Mouse (Mus musculus): ENCODE measurements around the gene Ctla2b. TPM values are rescaled to one million over a fixed set of nuclear protein-coding genes. Genes with fewer than 3 reads are reported as not detected.

Ctla2b gene
- polyA plus RNA-seq, 1 experiment from 2014 or later = 0.30 TPM

DNA sequence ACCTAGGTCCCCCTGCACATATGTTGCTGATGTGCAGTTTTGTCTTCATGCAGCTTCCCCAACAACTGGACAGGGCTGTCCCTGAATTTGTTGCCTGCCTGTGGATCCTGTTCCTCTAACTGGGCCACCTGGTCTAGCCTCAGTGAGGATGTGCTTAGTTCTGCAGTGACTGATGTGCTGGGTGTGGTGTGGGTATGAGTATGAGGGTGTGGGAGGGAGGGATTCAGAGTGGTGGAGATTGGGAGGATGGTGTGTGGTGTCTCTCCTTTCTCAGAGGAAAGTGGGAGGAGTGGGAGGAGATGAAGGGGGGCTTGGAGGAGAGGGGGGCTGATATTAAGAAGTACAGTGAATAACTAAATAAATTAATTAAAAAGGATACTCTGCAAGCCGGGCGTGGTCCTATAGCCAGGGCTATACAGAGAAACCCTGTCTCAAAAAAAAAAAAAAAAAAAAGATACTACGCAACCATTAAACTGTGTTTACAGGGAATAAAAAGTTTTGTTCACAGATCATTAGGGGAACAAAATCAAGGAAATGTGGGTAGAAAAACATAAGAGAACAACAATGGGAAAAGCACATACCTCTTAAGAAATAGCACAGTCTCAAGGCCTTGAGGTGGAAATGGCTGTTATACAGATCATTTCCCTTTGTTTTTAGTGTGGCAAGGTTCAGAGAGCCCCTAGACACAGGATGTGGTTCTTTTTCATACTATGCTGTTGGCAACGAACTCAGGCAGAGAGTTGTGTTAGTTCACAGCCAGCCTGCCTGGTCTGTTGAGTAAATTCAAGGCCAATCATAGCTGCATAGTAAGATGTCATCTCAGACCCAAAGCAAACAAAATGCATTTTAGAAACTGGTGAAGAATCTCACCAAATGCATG lies 48.8 kb downstream of the Ctla2b start:
- Histone ChIP-seq H3K4me1 (replicated peaks; ENCODE audit: control insufficient read depth, insufficient read depth, low read length) (no peaks in the 10 kb centered on the region), H3K27me3 (replicated peaks; ENCODE audit: control insufficient read depth, insufficient read depth, low read length) (no peaks in the 10 kb centered on the region), H3K27ac (ENCODE audit: low read length) (no peak overlapping the region), H3K9me3 (ENCODE audit: control insufficient read depth, low read length) (no peaks in the 10 kb centered on the region), H3K36me3 (ENCODE audit: control insufficient read depth, insufficient read depth) (no peaks in the 10 kb centered on the region), H3K9ac (replicated peaks; ENCODE audit: low read depth, low read length) (no peak overlapping the region), H3K4me3 (replicated peaks; ENCODE audit: low read length) (no peak overlapping the region), H3K4me2 (ENCODE audit: low read length) (no peak overlapping the region)
- ATAC-seq = no peak
- WGBS = 84% methylated on average over 4 of the region's 4 CpGs

Other genes with a start within 250 kb of the Ctla2b start
- gene BC051665, start 111.1 kb downstream of the Ctla2b start, polyA plus RNA-seq (2015; fragmentation: Nextera tagmentation; extraction: Ambion mirVana) = not detected in 2 replicates
- not detected in 2 replicates for gene Ctsll3, start 94.6 kb downstream of the Ctla2b start, polyA plus RNA-seq (2015; fragmentation: Nextera tagmentation; extraction: Ambion mirVana)
- gene 4930486L24Rik, start 33.0 kb downstream of the Ctla2b start, polyA plus RNA-seq (2015; fragmentation: Nextera tagmentation; extraction: Ambion mirVana) = not detected in 2 replicates
- not detected in 2 replicates for gene Gm49392, start 553 bp downstream of the Ctla2b start, polyA plus RNA-seq (2015; fragmentation: Nextera tagmentation; extraction: Ambion mirVana)
- gene Tpbpb, start 7.4 kb upstream of the Ctla2b start, polyA plus RNA-seq (2015; fragmentation: Nextera tagmentation; extraction: Ambion mirVana) = not detected in 2 replicates
- not detected in 2 replicates for gene Gm49393, start 38.1 kb upstream of the Ctla2b start, polyA plus RNA-seq (2015; fragmentation: Nextera tagmentation; extraction: Ambion mirVana)
- gene Gm49391, start 39.1 kb upstream of the Ctla2b start, polyA plus RNA-seq (2015; fragmentation: Nextera tagmentation; extraction: Ambion mirVana) = 0.36 and 1.2 TPM in 2 replicates
- 13.6 and 15.7 TPM in 2 replicates for gene Ctla2a, start 39.2 kb upstream of the Ctla2b start, polyA plus RNA-seq (2015; fragmentation: Nextera tagmentation; extraction: Ambion mirVana)
- gene Tpbpa, start 44.5 kb upstream of the Ctla2b start, polyA plus RNA-seq (2015; fragmentation: Nextera tagmentation; extraction: Ambion mirVana) = not detected in 2 replicates
- gene Ctsj, start 108.5 kb upstream of the Ctla2b start, polyA plus RNA-seq (2015; fragmentation: Nextera tagmentation; extraction: Ambion mirVana) = not detected in 2 replicates
- not detected in 2 replicates for gene Ctsq, start 143.2 kb upstream of the Ctla2b start, polyA plus RNA-seq (2015; fragmentation: Nextera tagmentation; extraction: Ambion mirVana)

Data from forebrain, embryonic 16.5 days (tissue).